Mouse (Mus musculus) heart, postnatal 0 days (tissue): ENCODE measurements around the gene Olfr427.

ENCODE experiments used
- CTCF ChIP-seq: IDR thresholded peaks from 2 replicates; pipeline ENCODE4 v1.5.1; 2016; ENCODE audit warnings: antibody characterized with exemption, control low read depth, low read depth
- EP300 ChIP-seq: IDR thresholded peaks from 2 replicates; pipeline ENCODE4 v1.6.1; 2016; ENCODE audit warnings: antibody characterized with exemption, low read depth

- TF ChIP-seq CTCF = no peak
- TF ChIP-seq EP300 = no peak
Measured at GRCm38 (mm10) chr1:174052981-174053380, 43.7 kb upstream of the Olfr427 start.
